Mouse (Mus musculus): ENCODE data around the gene Prss16. TPM values are rescaled to one million over a fixed set of nuclear protein-coding genes. Genes with fewer than 3 reads are reported as not detected.

Prss16 gene
- polyA plus RNA-seq, 1 experiment from 2014 or later: 1.4 TPM

- Histone ChIP-seq H3K9me3 (ENCODE audit: control insufficient read depth, low read length) (no peaks in the 10 kb centered on the region), H3K4me1 (ENCODE audit: control insufficient read depth, insufficient read depth, low read length) (peaks cover 11% of the 10 kb centered on the region), H3K4me3 (ENCODE audit: low read length) (peak overlapping the region; percentile 66), H3K4me2 (ENCODE audit: low read depth, low read length) (peak overlapping the region; percentile 97), H3K36me3 (ENCODE audit: control insufficient read depth, insufficient read depth, low read length) (no peaks in the 10 kb centered on the region), H3K27me3 (replicated peaks; ENCODE audit: control insufficient read depth, insufficient read depth, low read length) (peaks cover 38% of the 10 kb centered on the region), H3K27ac (ENCODE audit: low read length) (no peak overlapping the region), H3K9ac (ENCODE audit: low read depth, low read length) (peak overlapping the region; percentile 77)
- 12% methylated on average over 17 of the region's 17 CpGs for WGBS
- peak; percentile 46; the same call in 1 of the 2 replicates for ATAC-seq
Observed at GRCm38 (mm10) chr13:21981803-21982193, 27.7 kb downstream of the Prss16 start.

- Histone ChIP-seq H3K27ac (ENCODE audit: low read length) (no peak within 1 kb of the TSS), H3K36me3 (ENCODE audit: control insufficient read depth, insufficient read depth, low read length) (no peaks in the 10 kb centered on the region), H3K9ac (ENCODE audit: low read depth, low read length) (peak within 1 kb of the TSS; percentile 77), H3K27me3 (replicated peaks; ENCODE audit: control insufficient read depth, insufficient read depth, low read length) (peaks cover 38% of the 10 kb centered on the region), H3K4me2 (ENCODE audit: low read depth, low read length) (peak within 1 kb of the TSS; percentile 97), H3K9me3 (ENCODE audit: control insufficient read depth, low read length) (no peaks in the 10 kb centered on the region), H3K4me1 (ENCODE audit: control insufficient read depth, insufficient read depth, low read length) (peaks cover 11% of the 10 kb centered on the region), H3K4me3 (ENCODE audit: low read length) (peak within 1 kb of the TSS; percentile 66)
- WGBS: under 1% methylated on average over 58 of the region's 58 CpGs
- ATAC-seq: peak; percentile 78
Observed at GRCm38 (mm10) chr13:21980981-21981802, 28.4 kb downstream of the Prss16 start, which contains the start of gene Pom121l2. Pom121l2 (plus strand) TSS chr13:21981194.

GRCm38 (mm10) chr13:21974726-21975473, 34.6 kb downstream of the Prss16 start:
- Histone ChIP-seq H3K9me3 (ENCODE audit: control insufficient read depth, low read length) (no peaks in the 10 kb centered on the region), H3K27ac (ENCODE audit: low read length) (peak overlapping the region; percentile 87), H3K36me3 (ENCODE audit: control insufficient read depth, insufficient read depth, low read length) (no peaks in the 10 kb centered on the region), H3K4me3 (ENCODE audit: low read length) (peak overlapping the region; percentile 54), H3K4me1 (ENCODE audit: control insufficient read depth, insufficient read depth, low read length) (no peaks in the 10 kb centered on the region), H3K27me3 (replicated peaks; ENCODE audit: control insufficient read depth, insufficient read depth, low read length) (0 out of 2 replicates have a peak, but pooled peaks cover under 1% of the 10 kb centered on the region), H3K4me2 (ENCODE audit: low read depth, low read length) (peak overlapping the region; percentile 8), H3K9ac (ENCODE audit: low read depth, low read length) (peak overlapping the region; percentile 76)
- ATAC-seq: peak; percentile 94
- WGBS: 4% methylated on average over 20 of the region's 20 CpGs

- WGBS: under 1% methylated on average over 23 of the region's 23 CpGs
- ATAC-seq: peak; percentile 91
- no peaks in the 10 kb centered on the region for H3K27me3 ChIP-seq (replicated peaks; ENCODE audit: control insufficient read depth, insufficient read depth, low read length)
Observed at GRCm38 (mm10) chr13:21974221-21974725, 35.3 kb downstream of the Prss16 start.

GRCm38 (mm10) chr13:21971641-21972040, 37.9 kb downstream of the Prss16 start:
- no peaks in the 10 kb centered on the region for H3K9me3 ChIP-seq (ENCODE audit: control insufficient read depth, low read length)
- no peak for ATAC-seq
- 40% methylated on average over 3 of the region's 3 CpGs for WGBS

More at GRCm38 (mm10) chr13:21974221-21974725, 35.3 kb downstream of the Prss16 start:
- H3K36me3 ChIP-seq (ENCODE audit: control insufficient read depth, insufficient read depth, low read length): no peaks in the 10 kb centered on the region
- H3K4me2 ChIP-seq (ENCODE audit: low read depth, low read length): peak overlapping the region; percentile 39
- peak overlapping the region; percentile 87 for H3K27ac ChIP-seq (ENCODE audit: low read length)
- H3K4me1 ChIP-seq (ENCODE audit: control insufficient read depth, insufficient read depth, low read length): no peaks in the 10 kb centered on the region
- no peaks in the 10 kb centered on the region for H3K9me3 ChIP-seq (ENCODE audit: control insufficient read depth, low read length)
- peak overlapping the region; percentile 54 for H3K4me3 ChIP-seq (ENCODE audit: low read length)
- H3K9ac ChIP-seq (ENCODE audit: low read depth, low read length): peak overlapping the region; percentile 76

GRCm38 (mm10) chr13:21969816-21970215, 39.7 kb downstream of the Prss16 start:
- Histone ChIP-seq H3K4me1 (ENCODE audit: control insufficient read depth, insufficient read depth, low read length) (no peaks in the 10 kb centered on the region), H3K27me3 (replicated peaks; ENCODE audit: control insufficient read depth, insufficient read depth, low read length) (no peaks in the 10 kb centered on the region), H3K4me3 (ENCODE audit: low read length) (no peak overlapping the region), H3K4me2 (ENCODE audit: low read depth, low read length) (no peak overlapping the region), H3K9ac (ENCODE audit: low read depth, low read length) (no peak overlapping the region), H3K27ac (ENCODE audit: low read length) (no peak overlapping the region), H3K36me3 (ENCODE audit: control insufficient read depth, insufficient read depth, low read length) (no peaks in the 10 kb centered on the region), H3K9me3 (ENCODE audit: control insufficient read depth, low read length) (no peaks in the 10 kb centered on the region)
- 57% methylated on average over 2 of the region's 2 CpGs for WGBS
- no peak for ATAC-seq

More at GRCm38 (mm10) chr13:21971641-21972040, 37.9 kb downstream of the Prss16 start:
- H3K4me3 ChIP-seq (ENCODE audit: low read length): no peak overlapping the region
- H3K4me2 ChIP-seq (ENCODE audit: low read depth, low read length): no peak overlapping the region
- no peak overlapping the region for H3K9ac ChIP-seq (ENCODE audit: low read depth, low read length)
- no peak overlapping the region for H3K27ac ChIP-seq (ENCODE audit: low read length)
- no peaks in the 10 kb centered on the region for H3K4me1 ChIP-seq (ENCODE audit: control insufficient read depth, insufficient read depth, low read length)
- no peaks in the 10 kb centered on the region for H3K36me3 ChIP-seq (ENCODE audit: control insufficient read depth, insufficient read depth, low read length)
- H3K27me3 ChIP-seq (replicated peaks; ENCODE audit: control insufficient read depth, insufficient read depth, low read length): no peaks in the 10 kb centered on the region

GRCm38 (mm10) chr13:21969269-21969668, 40.3 kb downstream of the Prss16 start:
- H3K36me3 ChIP-seq (ENCODE audit: control insufficient read depth, insufficient read depth, low read length): no peaks in the 10 kb centered on the region
- H3K9me3 ChIP-seq (ENCODE audit: control insufficient read depth, low read length): no peaks in the 10 kb centered on the region
- no peak overlapping the region for H3K27ac ChIP-seq (ENCODE audit: low read length)
- no peak overlapping the region for H3K4me3 ChIP-seq (ENCODE audit: low read length)
- H3K4me1 ChIP-seq (ENCODE audit: control insufficient read depth, insufficient read depth, low read length): no peaks in the 10 kb centered on the region
- no peaks in the 10 kb centered on the region for H3K27me3 ChIP-seq (replicated peaks; ENCODE audit: control insufficient read depth, insufficient read depth, low read length)
- H3K4me2 ChIP-seq (ENCODE audit: low read depth, low read length): no peak overlapping the region
- WGBS: 47% methylated on average over 1 of the region's 1 CpGs
- no peak overlapping the region for H3K9ac ChIP-seq (ENCODE audit: low read depth, low read length)
- no peak for ATAC-seq
